Mouse (Mus musculus) cerebral cortex, adult 2 months (tissue): ENCODE results near the gene Tmem217.

Experiments used
- WGBS: fragments of 180-500 bp; shearing (Covaris S2); methylation state at CpG from one replicate; pipeline ENCODE4 v1.1.7; 2018; 5-methylcytosine and 5-hydroxymethylcytosine counted together

Gene Tmem217

GRCm38 (mm10) chr17:29502005-29502668 is 50.0 kb downstream of the Tmem217 start:
- 82% methylated on average over 7 of the region's 7 CpGs for WGBS

GRCm38 (mm10) chr17:29500802-29501469 is 51.2 kb downstream of the Tmem217 start:
- WGBS = 85% methylated on average over 17 of the region's 17 CpGs

GRCm38 (mm10) chr17:29500243-29500740 is 51.9 kb downstream of the Tmem217 start:
- 91% methylated on average over 7 of the region's 7 CpGs for WGBS

GRCm38 (mm10) chr17:29499511-29499910 is 52.7 kb downstream of the Tmem217 start:
- 91% methylated on average over 6 of the region's 6 CpGs for WGBS

DNA sequence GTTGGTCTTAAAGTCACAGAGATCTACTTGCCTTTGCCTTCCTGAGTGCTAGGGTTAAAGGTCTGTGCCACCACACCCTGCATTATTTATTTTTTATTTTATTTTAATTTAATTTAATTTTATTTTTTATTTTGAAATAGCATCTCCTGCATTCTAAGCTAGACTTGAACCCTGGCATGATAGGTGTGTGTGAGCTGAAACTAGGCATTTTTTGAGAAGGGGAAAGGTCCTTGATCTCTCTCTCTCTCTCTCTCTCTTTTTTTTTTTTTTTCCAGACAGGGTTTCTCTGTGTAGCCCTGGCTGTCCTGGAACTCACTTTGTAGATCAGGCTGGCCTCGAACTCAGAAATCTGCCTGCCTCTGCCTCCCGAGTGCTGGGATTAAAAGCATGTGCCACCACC is 53.2 kb downstream of the Tmem217 start:
- 88% methylated on average over 2 of the region's 2 CpGs for WGBS

DNA sequence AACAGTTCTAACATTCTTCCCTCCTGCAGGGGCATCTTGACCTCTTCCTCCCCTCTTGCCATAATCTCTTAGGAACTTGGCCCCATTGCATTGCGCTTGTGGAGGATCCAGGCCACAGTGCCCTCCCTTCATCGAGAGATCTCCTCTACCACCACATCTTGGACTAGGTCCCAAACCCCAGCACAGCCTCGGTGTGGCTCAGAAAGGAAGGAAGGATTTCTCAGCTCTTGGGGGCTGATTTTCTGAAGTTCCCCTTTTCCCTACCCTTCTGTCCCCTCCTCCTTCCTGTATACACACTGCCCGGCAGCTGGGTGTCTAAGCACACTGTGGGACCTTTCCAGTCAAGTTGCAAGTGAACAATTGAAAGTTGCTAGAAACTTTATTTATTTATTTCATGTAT is 54.2 kb downstream of the Tmem217 start:
- 56% methylated on average over 4 of the region's 4 CpGs for WGBS

DNA sequence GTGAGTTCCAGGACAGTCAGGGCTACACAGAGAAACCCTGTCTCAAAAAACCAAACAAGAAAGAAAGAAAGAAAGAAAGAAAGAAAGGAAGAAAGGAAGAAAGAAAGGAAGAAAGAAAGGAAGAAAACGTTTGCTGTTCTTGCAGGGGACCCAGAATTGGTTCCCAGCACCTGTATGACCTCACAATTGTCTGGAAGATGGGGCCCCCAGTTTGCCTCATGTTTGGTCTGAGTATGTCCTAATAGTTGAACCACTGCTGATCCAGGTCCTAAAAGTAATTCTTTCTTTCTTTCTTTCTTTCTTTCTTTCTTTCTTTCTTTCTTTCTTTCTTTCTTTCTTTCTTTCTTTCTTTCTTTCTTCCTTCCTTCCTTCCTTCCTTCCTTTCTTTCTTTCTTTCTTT is 54.7 kb downstream of the Tmem217 start:
- 70% methylated on average over 1 of the region's 1 CpGs for WGBS

- WGBS = 93% methylated on average over 3 of the region's 3 CpGs
These were observed 55.2 kb downstream of the Tmem217 start for GRCm38 (mm10) chr17:29497071-29497354.

GRCm38 (mm10) chr17:29496211-29497070 is 55.7 kb downstream of the Tmem217 start:
- WGBS = 88% methylated on average over 6 of the region's 6 CpGs

DNA sequence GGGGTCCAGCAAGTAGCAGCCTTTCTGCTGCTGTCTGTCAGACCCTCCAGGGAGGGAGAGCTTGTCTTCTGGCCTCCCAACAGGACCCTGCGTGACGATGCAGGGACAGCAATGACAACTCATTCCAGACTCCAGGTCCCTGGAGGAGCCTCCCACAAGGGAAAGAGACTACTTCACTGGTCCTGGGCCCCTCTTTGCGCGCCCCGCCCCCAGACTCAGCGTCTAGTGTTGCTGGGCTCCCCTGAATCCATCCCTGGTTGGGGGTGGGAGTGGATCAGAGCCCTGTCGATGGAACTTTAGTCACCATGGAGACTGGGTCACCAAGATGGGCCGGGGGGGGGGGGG is 57.5 kb downstream of the Tmem217 start:
- WGBS = 83% methylated on average over 7 of the region's 8 CpGs

GRCm38 (mm10) chr17:29494062-29494731 is 58.0 kb downstream of the Tmem217 start:
- 80% methylated on average over 10 of the region's 10 CpGs for WGBS

- WGBS = 85% methylated on average over 11 of the region's 11 CpGs
These were observed 58.7 kb downstream of the Tmem217 start for GRCm38 (mm10) chr17:29493461-29493980.

DNA sequence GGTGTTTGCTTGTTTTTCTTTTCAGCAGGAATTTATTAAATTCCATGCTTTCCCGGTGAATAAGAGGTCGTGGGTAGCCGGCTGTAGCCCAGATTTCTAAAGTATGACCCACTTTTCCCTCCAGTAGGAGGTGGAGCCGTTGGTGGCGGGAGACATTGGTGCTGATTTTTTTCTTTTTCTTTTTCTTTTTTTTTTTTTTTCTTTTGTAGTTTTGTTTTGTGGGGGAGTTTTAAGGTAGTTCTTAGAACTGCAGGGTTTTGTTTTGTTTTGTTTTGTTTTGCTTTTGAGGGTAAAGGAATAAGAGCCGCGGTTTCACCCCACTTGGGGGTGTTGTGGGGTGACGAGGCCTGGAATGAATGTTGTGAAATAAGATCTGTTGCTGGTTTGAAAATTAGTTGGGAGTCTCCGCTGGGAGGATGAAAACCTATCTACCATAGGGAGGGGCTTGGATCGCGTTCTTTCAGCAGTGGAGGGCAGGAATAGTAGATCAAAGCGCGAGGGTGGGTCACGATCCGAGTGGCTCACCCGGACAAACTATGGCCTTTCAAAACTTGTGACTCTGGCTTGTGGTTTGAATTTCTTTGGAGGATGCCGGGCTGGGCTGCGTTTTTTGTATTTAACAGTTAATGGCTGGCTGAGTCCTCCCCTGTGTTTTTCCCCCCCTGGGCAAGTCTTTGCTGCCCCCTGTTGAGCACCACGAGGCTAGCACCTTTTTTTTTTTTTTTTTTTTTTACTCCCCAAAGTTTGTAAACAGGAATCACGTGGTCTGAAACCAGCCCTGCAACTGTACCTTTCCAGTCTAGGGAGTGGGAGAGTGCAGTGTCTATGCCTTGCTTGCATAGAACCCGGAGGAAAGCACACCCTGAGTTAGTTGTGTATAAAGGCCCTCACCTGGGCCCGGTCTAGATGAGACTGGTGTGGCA is 59.7 kb downstream of the Tmem217 start:
- WGBS = 5% methylated on average over 22 of the region's 22 CpGs

GRCm38 (mm10) chr17:29491591-29492268 is 60.5 kb downstream of the Tmem217 start:
- under 1% methylated on average over 48 of the region's 48 CpGs for WGBS

GRCm38 (mm10) chr17:29490713-29491581 is 61.2 kb downstream of the Tmem217 start, which contains the start of gene Pim1:
TSS of gene Pim1 (plus strand) at chr17:29490753.
- under 1% methylated on average over 98 of the region's 99 CpGs for WGBS

GRCm38 (mm10) chr17:29489971-29490712 is 62.0 kb downstream of the Tmem217 start:
- WGBS = 1% methylated on average over 66 of the region's 68 CpGs

DNA sequence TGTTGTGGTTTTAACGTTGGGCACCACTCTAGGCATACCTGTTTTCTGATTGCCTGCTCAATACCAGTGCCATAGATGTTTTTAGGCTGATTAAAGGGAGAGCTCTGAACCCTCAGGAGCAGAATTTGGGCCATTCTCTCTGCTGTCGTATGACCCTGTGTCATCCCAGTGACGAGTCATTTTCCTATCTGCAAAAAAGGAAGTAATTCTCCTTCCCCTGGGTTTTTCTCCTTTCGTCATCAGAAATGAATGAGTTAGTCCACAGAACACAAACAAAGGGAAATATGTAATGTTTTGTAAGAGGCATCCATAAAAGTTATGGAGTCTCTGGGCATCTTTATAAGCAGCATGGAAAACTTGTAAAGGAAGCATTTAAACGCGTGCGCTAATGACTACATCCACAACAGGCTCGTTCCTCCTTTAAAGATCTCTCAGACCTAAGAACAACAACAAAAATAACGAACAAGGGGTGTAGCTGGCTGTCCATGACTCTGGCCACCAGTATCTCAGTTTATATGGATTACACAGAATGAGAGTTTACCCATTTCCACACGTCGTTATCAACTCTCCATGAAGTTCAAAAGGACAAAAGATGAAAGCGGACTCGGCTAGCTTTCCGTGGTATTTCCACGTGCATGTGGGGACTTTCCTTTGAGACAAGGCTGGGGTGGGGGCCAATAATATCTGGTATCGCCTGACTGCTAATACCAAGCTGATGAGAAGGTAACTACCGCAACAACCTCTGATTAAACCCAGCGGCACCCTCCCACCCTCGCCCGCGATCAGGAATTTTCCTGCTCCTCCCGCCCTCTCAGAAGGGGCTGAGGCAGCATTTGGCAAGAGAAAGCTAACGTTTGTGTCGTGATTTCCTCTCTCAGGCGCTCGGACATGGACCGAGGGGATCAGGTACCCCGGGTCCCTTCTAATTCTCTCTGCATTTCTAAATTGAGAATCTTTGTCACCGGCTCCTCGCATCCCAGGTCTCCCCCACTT is 62.9 kb downstream of the Tmem217 start:
- 12% methylated on average over 30 of the region's 30 CpGs for WGBS
